Mouse (Mus musculus) neural tube, embryonic 14.5 days (tissue): ENCODE measurements at regions not wholly inside any gene's neighbourhood (a gene's known extent, or its start where the extent isn't known, plus 50 kb on each side); places are given as distances from the start of the nearest gene placed in this dataset.

Experiments used
- ATAC-seq: fragments of 200-750 bp; cut with Nextera tagmentation; 2 replicates; pipeline ENCODE4 v1.8.0; 2017; ENCODE audit warnings: low read depth, mild to moderate bottlenecking, moderate TSS enrichment, moderate library complexity
- H3K27ac ChIP-seq: fragments of 300-500 bp; sonication (generic); 2 replicates; pipeline ENCODE4 v1.5.1; 2014; ENCODE audit warnings: low read depth, mild to moderate bottlenecking, control low read depth, low read length, moderate library complexity, mixed read lengths
- H3K27me3 ChIP-seq: fragments of 300-500 bp; sonication (generic); 2 replicates; pipeline ENCODE4 v1.6.1; 2014; ENCODE audit warnings: low read length; ENCODE audit not compliant: control insufficient read depth, insufficient read depth
- H3K36me3 ChIP-seq: fragments of 300-500 bp; sonication (generic); 2 replicates; pipeline ENCODE4 v1.6.1; 2014; ENCODE audit warnings: low read length, mixed read lengths; ENCODE audit not compliant: control insufficient read depth, insufficient read depth
- H3K4me1 ChIP-seq: fragments of 300-500 bp; sonication (generic); 2 replicates; pipeline ENCODE4 v1.6.1; 2014; ENCODE audit warnings: low read length; ENCODE audit not compliant: control insufficient read depth, insufficient read depth
- H3K4me2 ChIP-seq: fragments of 300-500 bp; sonication (generic); 2 replicates; pipeline ENCODE4 v1.6.1; 2014; ENCODE audit warnings: mild to moderate bottlenecking, low read depth, low read length, control low read depth
- H3K4me3 ChIP-seq: fragments of 300-500 bp; sonication (generic); 2 replicates; pipeline ENCODE4 v1.5.1; 2014; ENCODE audit warnings: low read depth, low read length, control low read depth, mixed read lengths
- H3K9ac ChIP-seq: fragments of 300-500 bp; sonication (generic); replicated peaks from 2 replicates; pipeline ENCODE4 v1.6.1; 2014; ENCODE audit warnings: low read depth, mild to moderate bottlenecking, control low read depth, low read length, mixed read lengths
- H3K9me3 ChIP-seq: fragments of 300-500 bp; sonication (generic); 2 replicates; pipeline ENCODE4 v1.6.1; 2016; ENCODE audit warnings: low read length; ENCODE audit not compliant: control insufficient read depth
- WGBS: fragments of 180-500 bp; shearing (Covaris S2); extraction: QIAGEN DNeasy Blood & Tissue Kit; methylation state at CpG from one replicate; pipeline ENCODE4 v1.1.7; 2014; 5-methylcytosine and 5-hydroxymethylcytosine counted together

GRCm38 (mm10) chr2:74075566-74075965 is 164.4 kb upstream of the Atp5g3 start:
- H3K9me3 ChIP-seq = no peaks in the 10 kb centered on the region
- WGBS = 46% methylated on average over 1 of the region's 1 CpGs
- no peaks in the 10 kb centered on the region for H3K4me1 ChIP-seq
- no peaks in the 10 kb centered on the region for H3K36me3 ChIP-seq
- H3K9ac ChIP-seq = no peak overlapping the region
- no peak overlapping the region for H3K4me2 ChIP-seq
- no peak for ATAC-seq
- H3K27me3 ChIP-seq = no peaks in the 10 kb centered on the region
- no peak overlapping the region for H3K4me3 ChIP-seq
- no peak overlapping the region for H3K27ac ChIP-seq

GRCm38 (mm10) chr2:74073396-74073795 is 162.3 kb upstream of the Atp5g3 start:
- ATAC-seq = no peak
- no peaks in the 10 kb centered on the region for H3K4me1 ChIP-seq
- H3K4me2 ChIP-seq = no peak overlapping the region
- no peak overlapping the region for H3K9ac ChIP-seq
- no peaks in the 10 kb centered on the region for H3K27me3 ChIP-seq
- no peak overlapping the region for H3K4me3 ChIP-seq
- 67% methylated on average over 1 of the region's 1 CpGs for whole genome bisulfite sequencing
- no peaks in the 10 kb centered on the region for H3K9me3 ChIP-seq
- H3K27ac ChIP-seq = no peak overlapping the region
- no peaks in the 10 kb centered on the region for H3K36me3 ChIP-seq

GRCm38 (mm10) chr2:74066652-74067051 is 155.5 kb upstream of the Atp5g3 start:
- no peak overlapping the region for H3K9ac ChIP-seq
- ATAC-seq = peak; percentile 72
- 4% methylated on average over 11 of the region's 11 CpGs for WGBS

GRCm38 (mm10) chr2:74064369-74064768 is 153.2 kb upstream of the Atp5g3 start:
- Histone ChIP-seq H3K4me3 (no peak overlapping the region), H3K9me3 (no peaks in the 10 kb centered on the region), H3K27me3 (no peaks in the 10 kb centered on the region), H3K27ac (peak overlapping the region; percentile 69; the same call in 1 of the 2 replicates), H3K4me2 (peak overlapping the region; percentile 42), H3K4me1 (peaks cover 14% of the 10 kb centered on the region; the same call in 1 of the 2 replicates), H3K9ac (no peak overlapping the region), H3K36me3 (no peaks in the 10 kb centered on the region)
- 35% methylated on average over 9 of the region's 9 CpGs for WGBS
- peak; percentile 4; the same call in 1 of the 2 replicates for ATAC-seq

More at GRCm38 (mm10) chr2:74066652-74067051, 155.5 kb upstream of the Atp5g3 start:
- Histone ChIP-seq H3K27me3 (no peaks in the 10 kb centered on the region), H3K9me3 (no peaks in the 10 kb centered on the region), H3K4me2 (no peak overlapping the region), H3K4me1 (peaks cover 14% of the 10 kb centered on the region; the same call in 1 of the 2 replicates), H3K4me3 (no peak overlapping the region), H3K36me3 (no peaks in the 10 kb centered on the region), H3K27ac (no peak overlapping the region)

GRCm38 (mm10) chr2:74063777-74064176 is 152.7 kb upstream of the Atp5g3 start:
- Histone ChIP-seq H3K27me3 (no peaks in the 10 kb centered on the region), H3K4me3 (peak overlapping the region; percentile 1; the same call in 1 of the 2 replicates), H3K36me3 (no peaks in the 10 kb centered on the region), H3K9ac (peak overlapping the region; percentile 35; the same call in 1 of the 2 replicates), H3K4me1 (peaks cover 14% of the 10 kb centered on the region; the same call in 1 of the 2 replicates), H3K27ac (peak overlapping the region; percentile 69; the same call in 1 of the 2 replicates), H3K9me3 (no peaks in the 10 kb centered on the region), H3K4me2 (peak overlapping the region; percentile 42)
- WGBS = 26% methylated on average over 15 of the region's 15 CpGs
- peak; percentile 82 for ATAC-seq

- Histone ChIP-seq H3K4me3 (no peak overlapping the region), H3K9me3 (no peaks in the 10 kb centered on the region), H3K4me2 (peak overlapping the region; percentile 42), H3K9ac (no peak overlapping the region), H3K4me1 (peaks cover 14% of the 10 kb centered on the region; the same call in 1 of the 2 replicates), H3K27me3 (no peaks in the 10 kb centered on the region), H3K36me3 (no peaks in the 10 kb centered on the region), H3K27ac (peak overlapping the region; percentile 69; the same call in 1 of the 2 replicates)
- 26% methylated on average over 4 of the region's 4 CpGs for WGBS
- ATAC-seq = no peak
Measured at GRCm38 (mm10) chr2:74063302-74063701, 152.2 kb upstream of the Atp5g3 start.

- H3K27me3 ChIP-seq = no peaks in the 10 kb centered on the region
- H3K9me3 ChIP-seq = no peaks in the 10 kb centered on the region
- H3K9ac ChIP-seq = no peak overlapping the region
- 74% methylated on average over 6 of the region's 6 CpGs for WGBS
- no peaks in the 10 kb centered on the region for H3K36me3 ChIP-seq
- H3K4me2 ChIP-seq = no peak overlapping the region
- H3K4me3 ChIP-seq = no peak overlapping the region
- no peak for ATAC-seq
- H3K27ac ChIP-seq = no peak overlapping the region
- no peaks in the 10 kb centered on the region for H3K4me1 ChIP-seq
Measured at GRCm38 (mm10) chr2:74042430-74042829, 131.3 kb upstream of the Atp5g3 start.

GRCm38 (mm10) chr2:74039580-74039979 is 128.5 kb upstream of the Atp5g3 start:
- Histone ChIP-seq H3K9me3 (no peaks in the 10 kb centered on the region), H3K27me3 (no peaks in the 10 kb centered on the region), H3K36me3 (no peaks in the 10 kb centered on the region), H3K27ac (no peak overlapping the region), H3K4me3 (no peak overlapping the region), H3K9ac (no peak overlapping the region), H3K4me2 (no peak overlapping the region), H3K4me1 (no peaks in the 10 kb centered on the region)
- 42% methylated on average over 6 of the region's 6 CpGs for WGBS
- no peak for ATAC-seq

GRCm38 (mm10) chr2:74036043-74036442 is 124.9 kb upstream of the Atp5g3 start:
- Histone ChIP-seq H3K27me3 (no peaks in the 10 kb centered on the region), H3K9me3 (no peaks in the 10 kb centered on the region), H3K9ac (no peak overlapping the region), H3K4me3 (no peak overlapping the region), H3K4me2 (no peak overlapping the region), H3K36me3 (no peaks in the 10 kb centered on the region), H3K4me1 (no peaks in the 10 kb centered on the region), H3K27ac (no peak overlapping the region)
- no peak for ATAC-seq
- WGBS = 91% methylated on average over 9 of the region's 9 CpGs
